Mouse (Mus musculus) G1E-ER4 (cell line): ENCODE data around the gene Ptcd2. TPM values are rescaled to one million over a fixed set of nuclear protein-coding genes. Genes with fewer than 3 reads are reported as not detected.

Experiments used
- GATA1 ChIP-seq: IDR thresholded peaks from one replicate; pipeline ENCODE4 v1.8.0; 2012; ENCODE audit warnings: low read length, inconsistent platforms
- polyA plus RNA-seq: library from polyadenylated mRNA; stranded (reverse); fragments of >175 nt; gene quantifications from 2 replicates; pipeline ENCODE4 v1.2.3, GENCODE M21; 2012

The Ptcd2 gene
- polyA plus RNA-seq: 22.5 and 46.1 TPM in 2 replicates

GRCm38 (mm10) chr13:99344599-99345575 lies at the start of gene Ptcd2, which contains the start of gene Mrps27:
Ptcd2 (minus strand) TSS chr13:99344705.
Mrps27 (plus strand) TSS chr13:99344786.
- TF ChIP-seq GATA1: no peak

- TF ChIP-seq GATA1: no peak
Measured at GRCm38 (mm10) chr13:99393128-99393527, 48.6 kb upstream of the Ptcd2 start.

GRCm38 (mm10) chr13:99391417-99391816 lies 46.9 kb upstream of the Ptcd2 start:
- TF ChIP-seq GATA1: no peak

GRCm38 (mm10) chr13:99387901-99388811 lies 43.7 kb upstream of the Ptcd2 start:
- no peak for TF ChIP-seq GATA1

- TF ChIP-seq GATA1: no peak
Measured at GRCm38 (mm10) chr13:99386341-99386740, 41.8 kb upstream of the Ptcd2 start.

- TF ChIP-seq GATA1: no peak
Measured at GRCm38 (mm10) chr13:99385911-99386310, 41.4 kb upstream of the Ptcd2 start.

- TF ChIP-seq GATA1: no peak
Measured at GRCm38 (mm10) chr13:99384555-99385203, 40.2 kb upstream of the Ptcd2 start.

- no peak for TF ChIP-seq GATA1
Measured at GRCm38 (mm10) chr13:99382373-99382772, 37.9 kb upstream of the Ptcd2 start.

- no peak for TF ChIP-seq GATA1
Measured at GRCm38 (mm10) chr13:99378223-99378622, 33.7 kb upstream of the Ptcd2 start.

GRCm38 (mm10) chr13:99377055-99377454 lies 32.5 kb upstream of the Ptcd2 start:
- no peak for TF ChIP-seq GATA1

- no peak for TF ChIP-seq GATA1
Measured at GRCm38 (mm10) chr13:99375550-99375949, 31.0 kb upstream of the Ptcd2 start.

GRCm38 (mm10) chr13:99374191-99374590 lies 29.7 kb upstream of the Ptcd2 start:
- TF ChIP-seq GATA1: no peak

GRCm38 (mm10) chr13:99373684-99374083 lies 29.2 kb upstream of the Ptcd2 start:
- no peak for TF ChIP-seq GATA1

GRCm38 (mm10) chr13:99371285-99371684 lies 26.8 kb upstream of the Ptcd2 start:
- TF ChIP-seq GATA1: no peak

GRCm38 (mm10) chr13:99369103-99369502 lies 24.6 kb upstream of the Ptcd2 start:
- no peak for TF ChIP-seq GATA1

- no peak for TF ChIP-seq GATA1
Measured at GRCm38 (mm10) chr13:99367554-99368174, 23.2 kb upstream of the Ptcd2 start.
